In genomic region chr2:68907721-68908463, GRCm38 (mm10) we compare ENCODE assay signal across 9 mouse cellular contexts. TPM values are rescaled to one million over a fixed set of nuclear protein-coding genes. Genes with fewer than 3 reads are reported as not detected.
DNase-seq lines count a peak whose midpoint lies in the region; ATAC-seq lines count a peak whose summit lies in the region.
"Had no signal": no experiment of that assay in that cellular context is flagged by ENCODE, and none has a peak within 500 bp of the region (broad histone marks: within the 10 kb centered on the region; RNA-seq: fewer than 3 reads in every experiment).

No protein-coding gene starts in this region.

- H3K4me3 ChIP-seq in lung, embryonic 15.5 days = no peak overlapping the region
- H3K4me3 ChIP-seq in forebrain, embryonic 10.5 days = no peak overlapping the region

- ATAC-seq in lung, embryonic 15.5 days (ENCODE audit: borderline replicate concordance, extremely low read depth, low FRiP score, low TSS enrichment) = no peak
- peak; percentile 90 for ATAC-seq in granulocyte monocyte progenitor cell, adult 5-6 weeks (replicated peaks; ENCODE audit: poor library complexity, severe bottlenecking)

- H3K27ac ChIP-seq in lung, embryonic 15.5 days = no peak overlapping the region
- H3K27ac ChIP-seq in forebrain, embryonic 10.5 days = no peak overlapping the region
- H3K27ac ChIP-seq: kidney, postnatal 0 days had no signal

- no peaks in the 10 kb centered on the region for H3K9me3 ChIP-seq in lung, embryonic 15.5 days
- H3K9me3 ChIP-seq in forebrain, embryonic 10.5 days = no peaks in the 10 kb centered on the region

- no peaks in the 10 kb centered on the region for H3K36me3 ChIP-seq in lung, embryonic 15.5 days
- peaks cover 2% of the 10 kb centered on the region; the same call in 1 of the 2 replicates for H3K36me3 ChIP-seq in forebrain, embryonic 10.5 days (replicated peaks)

- peak overlapping the region; percentile 20; the same call in 1 of the 2 replicates for H3K4me2 ChIP-seq in lung, embryonic 15.5 days

- no peaks in the 10 kb centered on the region for H3K4me1 ChIP-seq in lung, embryonic 15.5 days
- no peaks in the 10 kb centered on the region for H3K4me1 ChIP-seq in forebrain, embryonic 10.5 days

- H3K9ac ChIP-seq in lung, embryonic 15.5 days = no peak overlapping the region

- WGBS in lung, embryonic 15.5 days = 59% methylated on average over 11 of the region's 11 CpGs
- 94% methylated on average over 11 of the region's 11 CpGs for whole genome bisulfite sequencing in forebrain, embryonic 10.5 days

- H3K27me3 ChIP-seq in lung, embryonic 15.5 days = no peaks in the 10 kb centered on the region
- no peaks in the 10 kb centered on the region for H3K27me3 ChIP-seq in forebrain, embryonic 10.5 days (ENCODE audit: poor library complexity, severe bottlenecking)

- no peak for DNase-seq in lung, adult 18-20 months
- peak; percentile 16 to 55 for DNase-seq in monocyte, adult 2 months (ENCODE audit: low read depth in 1 of 2, low spot score in 2 of 2)
- peak; percentile 80 for DNase-seq in thymus, postnatal 25 days
- DNase-seq in ovary, postnatal 14 days (ENCODE audit: low spot score) = no peak
- DNase-seq in cerebellum, postnatal 10 days = no peak
- no peak for DNase-seq in forebrain, embryonic 10.5 days (ENCODE audit: extremely low spot score, low spot score)

RNA-seq across cellular contexts. Expression of gene Cers6, which starts 46.7 kb away (rescaled TPM):
- polyA plus RNA-seq in lung, embryonic 15.5 days (2015; fragmentation: Nextera tagmentation; extraction: Ambion mirVana) = 18.9 and 21.3 TPM in 2 replicates
- total RNA-seq in granulocyte monocyte progenitor cell, adult 5-6 weeks (2014; fragmentation: Nextera tagmentation) = 88.6 and 93.7 TPM in 2 replicates
- 39.2 and 39.3 TPM in 2 replicates for total RNA-seq in granulocyte monocyte progenitor cell, adult 5-6 weeks (2017)
- 22.4 and 24.1 TPM in 2 replicates for polyA plus RNA-seq in forebrain, embryonic 10.5 days (2016; fragmentation: Nextera tagmentation; extraction: Ambion mirVana)

Comparison
In these comparisons a context has a peak if more than half of its experiments do, and no peak if none do; other contexts are left out.
1. DNase-seq: peak in monocyte, adult 2 months (2 of 2) and thymus, postnatal 25 days (single experiment); none in lung, adult 18-20 months (0 of 2), ovary, postnatal 14 days (single experiment), cerebellum, postnatal 10 days (0 of 2) and forebrain, embryonic 10.5 days (single experiment).